Mouse (Mus musculus): ENCODE measurements around the gene Gm10229.
"Not testable (repeated sequence)": the region's sequence is repeated elsewhere in the genome, so short reads cannot be mapped to it uniquely, and the experiment has no call there.

Gene Gm10229

DNA sequence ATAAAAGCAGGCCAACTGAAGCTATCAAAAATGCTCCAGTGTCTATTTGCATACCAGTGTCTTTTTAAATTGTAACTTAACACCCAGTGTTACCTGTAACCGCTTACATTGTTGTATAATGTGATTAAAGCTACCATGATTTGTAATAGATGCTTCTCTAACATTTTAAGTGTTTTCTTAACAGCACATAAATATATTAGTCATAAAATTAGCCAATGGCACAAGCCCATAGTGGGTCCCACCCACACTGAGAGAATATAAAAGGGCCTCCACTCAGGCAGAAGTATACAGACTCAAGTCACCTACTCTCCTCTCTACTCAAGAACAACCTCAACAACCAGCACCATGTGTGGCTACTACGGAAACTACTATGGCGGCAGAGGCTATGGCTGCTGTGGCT lies at the start of gene Gm10229:
Gene Gm10229, plus strand, starts transcription at position 301 of the 400 bp plus-strand sequence.
- DNase-seq: not testable (repeated sequence)

DNA sequence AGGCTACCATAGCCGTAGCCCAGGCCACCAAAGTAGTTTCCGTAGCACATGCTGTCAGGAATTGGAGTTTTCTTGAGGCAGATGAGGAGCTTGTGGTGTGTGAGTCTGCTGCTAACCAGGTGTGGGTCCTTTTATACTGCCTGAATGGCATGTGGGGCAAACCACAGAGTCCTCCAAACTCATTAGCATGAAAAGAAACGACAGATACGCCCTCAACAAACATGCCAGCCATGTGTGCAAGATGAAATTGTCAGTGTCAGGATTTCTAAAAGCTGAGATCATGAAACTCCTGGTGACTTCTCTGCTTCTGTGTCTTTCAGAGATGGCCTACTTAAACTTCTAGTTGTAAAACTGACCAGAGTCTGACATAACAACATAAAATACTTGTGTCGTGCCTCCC lies 4.4 kb upstream of the Gm10229 start, which contains the start of gene Krtap22-2:
Gene Krtap22-2, minus strand, starts transcription at position 101 of the 400 bp plus-strand sequence.
- DNase-seq: no peak

- DNase-seq: no peak
These were observed 1.1 kb upstream of the Gm10229 start for GRCm38 (mm10) chr16:89013973-89014372.

GRCm38 (mm10) chr16:89031399-89031798 lies 16.3 kb downstream of the Gm10229 start, which contains the start of gene Krtap6-1:
Gene Krtap6-1 (plus strand): TSS chr16:89031699.
- DNase-seq: not testable (repeated sequence)

- DNase-seq: not testable (repeated sequence)
These were observed 26.3 kb downstream of the Gm10229 start, which contains the start of gene Gm10228 for GRCm38 (mm10) chr16:89041372-89041771. Gene Gm10228 (minus strand): TSS chr16:89041472.

GRCm38 (mm10) chr16:89047783-89048182 lies 32.7 kb downstream of the Gm10229 start, which contains the start of gene Krtap6-5:
Gene Krtap6-5 (minus strand): TSS chr16:89047883.
- DNase-seq: no peak

DNA sequence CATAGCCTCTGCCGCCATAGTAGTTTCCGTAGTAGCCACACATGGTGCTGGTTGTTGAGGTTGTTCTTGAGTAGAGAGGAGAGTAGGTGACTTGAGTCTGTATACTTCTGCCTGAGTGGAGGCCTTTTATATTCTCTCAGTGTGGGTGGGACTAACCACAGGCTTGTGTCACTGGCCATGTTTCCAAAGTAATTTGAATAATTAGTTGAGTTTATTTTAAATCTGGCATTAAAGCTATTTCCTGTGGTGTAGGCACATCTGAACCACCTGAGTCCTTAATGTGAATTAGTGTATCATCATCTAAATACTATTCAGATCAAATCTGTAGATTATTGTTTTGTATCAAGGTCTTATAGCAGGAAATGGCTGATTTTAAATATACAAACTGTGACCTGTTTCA lies 48.8 kb downstream of the Gm10229 start, which contains the start of gene 1110025L11Rik:
Gene 1110025L11Rik, minus strand, starts transcription at position 101 of the 400 bp plus-strand sequence.
- not testable (repeated sequence) for DNase-seq

All from right cerebral cortex, postnatal 4 days (tissue).